Mouse (Mus musculus) adrenal gland, adult (tissue): Measurements from ENCODE around the gene Zfp418.
A peak's percentile ranks its signal among the peaks of the same experiment; 100 is the strongest.
"Not testable (repeated sequence)": the region's sequence is repeated elsewhere in the genome, so short reads cannot be mapped to it uniquely, and the experiment has no call there.

ENCODE experiments used
- DNase-seq, 2 experiments: peaks; one replicate each; pipeline ENCODE4 v3.0.0; 2022 to 2023; ENCODE audit warnings: low spot score in 1 of 2; ENCODE audit not compliant: inconsistent age in 2 of 2

Gene Zfp418

GRCm38 (mm10) chr7:7171227-7172147 lies at the start of gene Zfp418:
Zfp418 (plus strand) TSS chr7:7171330.
- peak; percentile 67 to 88 for DNase-seq

- no peak for DNase-seq
Measured at GRCm38 (mm10) chr7:7121602-7121980, 49.5 kb upstream of the Zfp418 start.

- not testable (repeated sequence) for DNase-seq
Measured at GRCm38 (mm10) chr7:7130491-7131124, 40.5 kb upstream of the Zfp418 start.

- no peak for DNase-seq
Measured at GRCm38 (mm10) chr7:7132751-7133150, 38.4 kb upstream of the Zfp418 start.

- peak; percentile 64 to 91 for DNase-seq
Measured at GRCm38 (mm10) chr7:7136379-7136866, 34.7 kb upstream of the Zfp418 start, which contains the start of gene Zfp773. Zfp773 (minus strand) TSS chr7:7136755.

GRCm38 (mm10) chr7:7144215-7144614 lies 26.9 kb upstream of the Zfp418 start:
- DNase-seq: no peak

GRCm38 (mm10) chr7:7145991-7146608 lies 25.0 kb upstream of the Zfp418 start:
- no peak for DNase-seq

GRCm38 (mm10) chr7:7185897-7186296 lies 14.8 kb downstream of the Zfp418 start:
- DNase-seq: no peak

- DNase-seq: peak in 1 of 2 experiments; percentile 26
Measured at GRCm38 (mm10) chr7:7187417-7188190, 16.5 kb downstream of the Zfp418 start.

- peak; percentile 65 to 89 for DNase-seq
Measured at GRCm38 (mm10) chr7:7188191-7188942, 17.2 kb downstream of the Zfp418 start.

GRCm38 (mm10) chr7:7209313-7210151 lies 38.4 kb downstream of the Zfp418 start, which contains the start of gene Zfp772:
Zfp772 (minus strand) TSS chr7:7209998.
- DNase-seq: peak; percentile 52 to 86
